Mouse (Mus musculus) spleen, adult 10 weeks (tissue): ENCODE measurements around the gene Slco6c1. TPM values are rescaled to one million over a fixed set of nuclear protein-coding genes. Genes with fewer than 3 reads are reported as not detected.

Experiments
- polyA plus RNA-seq: library from polyadenylated mRNA; stranded (reverse); fragments of 350-450 nt; fragmentation: Illumina TruSeq; extraction: RNeasy Lipid Tissue Mini Kit (QIAGEN cat#74804); gene quantifications from one replicate; pipeline ENCODE4 v1.2.3, GENCODE M21; 2015; ENCODE audit warnings: low replicate concordance; ENCODE audit not compliant: insufficient read depth

Gene Slco6c1
- not detected for polyA plus RNA-seq

DNA sequence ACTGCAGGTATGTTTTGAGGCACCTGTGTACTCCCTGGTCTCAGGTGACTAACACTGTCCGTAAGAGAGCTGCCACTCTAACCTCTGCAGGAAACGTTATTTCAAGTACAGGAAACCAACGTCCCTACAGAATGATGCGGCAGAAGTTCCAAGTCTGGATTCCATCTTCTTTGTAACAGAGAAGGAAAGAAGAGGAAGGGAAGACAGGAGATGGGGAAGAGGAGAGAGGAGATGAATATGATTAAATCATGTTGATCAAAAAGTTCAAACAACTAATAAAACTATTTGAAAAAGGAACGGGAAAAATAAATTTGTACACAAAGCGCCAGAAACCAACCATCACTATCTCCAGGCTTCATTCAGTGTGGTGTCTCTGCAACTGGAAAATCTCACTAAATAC is at the start of gene Slco6c1:
TSS of gene Slco6c1 (minus strand) at position 101 of the 400 bp plus-strand sequence.

